Mouse (Mus musculus) spleen, adult 2 months (tissue): Measurements from ENCODE around the gene Ppargc1a. TPM values are rescaled to one million over a fixed set of nuclear protein-coding genes. Genes with fewer than 3 reads are reported as not detected.

Source experiments
- DNase-seq, 2 experiments: peaks; one replicate each; pipeline versions ENCODE4 v3.0.0 to v3.0.0-alpha.2; 2012 to 2021; ENCODE audit warnings: low spot score in 2 of 2, low read depth in 1 of 2
- H3K27ac ChIP-seq: fragments of 200-500 bp; 2 replicates; pipeline ENCODE4 v1.5.1; 2012; ENCODE audit warnings: low read length, inconsistent platforms; ENCODE audit not compliant: insufficient read depth
- H3K27me3 ChIP-seq: fragments of 200-500 bp; 2 replicates; pipeline ENCODE4 v1.6.1; 2012; ENCODE audit warnings: mild to moderate bottlenecking, moderate library complexity, low read length, inconsistent platforms; ENCODE audit not compliant: control insufficient read depth, insufficient read depth
- H3K36me3 ChIP-seq: fragments of 200-500 bp; 2 replicates; pipeline ENCODE4 v1.6.1; 2012; ENCODE audit warnings: mild to moderate bottlenecking, low read length, inconsistent platforms; ENCODE audit not compliant: control insufficient read depth, insufficient read depth
- H3K4me1 ChIP-seq: fragments of 200-500 bp; 2 replicates; pipeline ENCODE4 v1.6.1; 2011; ENCODE audit warnings: inconsistent platforms; ENCODE audit not compliant: control insufficient read depth, insufficient read depth, insufficient read length
- H3K4me3 ChIP-seq: fragments of 200-500 bp; 2 replicates; pipeline ENCODE4 v1.5.1; 2011; ENCODE audit warnings: mild to moderate bottlenecking, inconsistent platforms; ENCODE audit not compliant: insufficient read depth, insufficient read length; ENCODE audit errors: extremely low read depth
- CTCF ChIP-seq: fragments of 200-500 bp; IDR thresholded peaks from 2 replicates; pipeline ENCODE4 v1.5.1; 2011; ENCODE audit warnings: mild to moderate bottlenecking, inconsistent platforms; ENCODE audit not compliant: insufficient read depth, insufficient read length, insufficient replicate concordance; ENCODE audit errors: extremely low read depth
- POLR2A ChIP-seq: fragments of 200-500 bp; IDR thresholded peaks from 2 replicates; pipeline ENCODE4 v1.6.1; 2011; ENCODE audit warnings: low read depth, low read length, inconsistent platforms
- WGBS: fragments of 180-500 bp; shearing (Covaris S2); methylation state at CpG from one replicate; pipeline ENCODE4 v1.1.7; 2018; 5-methylcytosine and 5-hydroxymethylcytosine counted together
- polyA plus RNA-seq: library from polyadenylated mRNA; depleted of rRNA; stranded (reverse); fragments of >200 nt; gene quantifications from 2 replicates; pipeline ENCODE4 v1.2.3, GENCODE M21; 2012

Gene Ppargc1a
- polyA plus RNA-seq, 1 experiment, result 0.30 TPM

- DNase-seq, result no peak
These were observed 87.7 kb downstream of the Ppargc1a start for GRCm38 (mm10) chr5:51479859-51480258.

GRCm38 (mm10) chr5:51479456-51479855 is 88.1 kb downstream of the Ppargc1a start:
- DNase-seq, result no peak
- WGBS, result 68% methylated on average over 2 of the region's 2 CpGs
- Histone ChIP-seq H3K36me3 (no peaks in the 10 kb centered on the region), H3K27ac (no peak overlapping the region), H3K27me3 (no peaks in the 10 kb centered on the region), H3K4me3 (no peak overlapping the region), H3K4me1 (no peaks in the 10 kb centered on the region)
- TF ChIP-seq POLR2A, result no peak

More at GRCm38 (mm10) chr5:51479859-51480258, 87.7 kb downstream of the Ppargc1a start:
- no peak overlapping the region for H3K27ac ChIP-seq
- no peak overlapping the region for H3K4me3 ChIP-seq
- H3K4me1 ChIP-seq, result no peaks in the 10 kb centered on the region
- no peaks in the 10 kb centered on the region for H3K27me3 ChIP-seq
- no peaks in the 10 kb centered on the region for H3K36me3 ChIP-seq
- TF ChIP-seq POLR2A (no peak), CTCF (no peak)

- Histone ChIP-seq H3K36me3 (no peaks in the 10 kb centered on the region), H3K4me1 (no peaks in the 10 kb centered on the region), H3K27me3 (no peaks in the 10 kb centered on the region), H3K27ac (no peak overlapping the region), H3K4me3 (no peak overlapping the region)
- WGBS, result 78% methylated on average over 7 of the region's 7 CpGs
- DNase-seq, result no peak
- TF ChIP-seq CTCF (no peak), POLR2A (no peak)
These were observed 89.1 kb downstream of the Ppargc1a start for GRCm38 (mm10) chr5:51478319-51478994.

- H3K4me1 ChIP-seq, result no peaks in the 10 kb centered on the region
- 72% methylated on average over 3 of the region's 3 CpGs for WGBS
- no peak for TF ChIP-seq CTCF
- TF ChIP-seq POLR2A, result no peak
- DNase-seq, result no peak
- no peaks in the 10 kb centered on the region for H3K27me3 ChIP-seq
- no peak overlapping the region for H3K4me3 ChIP-seq
- no peaks in the 10 kb centered on the region for H3K36me3 ChIP-seq
- no peak overlapping the region for H3K27ac ChIP-seq
These were observed 90.4 kb downstream of the Ppargc1a start for GRCm38 (mm10) chr5:51477140-51477539.

- no peaks in the 10 kb centered on the region for H3K4me1 ChIP-seq
- no peak overlapping the region for H3K27ac ChIP-seq
- no peak overlapping the region for H3K4me3 ChIP-seq
- DNase-seq, result no peak
- WGBS, result 91% methylated on average over 4 of the region's 4 CpGs
- TF ChIP-seq POLR2A (no peak), CTCF (no peak)
- no peaks in the 10 kb centered on the region for H3K36me3 ChIP-seq
- no peaks in the 10 kb centered on the region for H3K27me3 ChIP-seq
These were observed 92.4 kb downstream of the Ppargc1a start for GRCm38 (mm10) chr5:51475034-51475541.

- 90% methylated on average over 4 of the region's 4 CpGs for WGBS
- H3K27ac ChIP-seq, result no peak overlapping the region
- no peak overlapping the region for H3K4me3 ChIP-seq
- no peaks in the 10 kb centered on the region for H3K36me3 ChIP-seq
- no peaks in the 10 kb centered on the region for H3K27me3 ChIP-seq
- DNase-seq, result no peak
- no peak for TF ChIP-seq POLR2A
- no peak for TF ChIP-seq CTCF
- H3K4me1 ChIP-seq, result no peaks in the 10 kb centered on the region
These were observed 95.9 kb downstream of the Ppargc1a start for GRCm38 (mm10) chr5:51471614-51472013.

GRCm38 (mm10) chr5:51466036-51466435 is 101.5 kb downstream of the Ppargc1a start:
- Histone ChIP-seq H3K27me3 (no peaks in the 10 kb centered on the region), H3K27ac (no peak overlapping the region), H3K4me1 (no peaks in the 10 kb centered on the region), H3K4me3 (no peak overlapping the region), H3K36me3 (no peaks in the 10 kb centered on the region)
- TF ChIP-seq POLR2A (no peak), CTCF (no peak)
- WGBS, result 75% methylated on average over 5 of the region's 5 CpGs
- DNase-seq, result no peak
